Mouse (Mus musculus): Measurements from ENCODE around the gene Utp11. TPM values are rescaled to one million over a fixed set of nuclear protein-coding genes. Genes with fewer than 3 reads are reported as not detected.

Gene Utp11
- polyA plus RNA-seq, 1 experiment from 2014 or later = 56.7 TPM

DNA sequence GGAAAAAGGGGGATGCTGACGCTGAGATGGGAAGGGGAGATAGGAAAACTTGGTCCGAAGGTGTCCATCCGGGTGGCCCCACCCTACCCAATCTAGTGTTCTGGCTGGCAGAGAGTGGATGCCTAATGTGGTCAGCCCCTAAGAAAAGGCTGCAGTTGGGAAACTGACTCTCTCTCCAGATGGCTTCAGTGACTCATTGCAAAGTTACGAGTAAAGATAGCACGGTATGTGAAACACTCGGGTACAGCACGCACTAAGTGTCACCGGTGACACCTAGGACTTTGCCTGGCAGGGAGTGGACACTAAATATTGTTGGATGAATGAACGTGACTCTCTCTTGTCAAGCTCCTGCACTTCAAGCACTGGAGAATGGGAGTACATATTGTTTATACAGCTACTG, 49.5 kb downstream of the Utp11 start:
- WGBS = 91% methylated on average over 9 of the region's 9 CpGs
- H3K27me3 ChIP-seq (ENCODE audit: control insufficient read depth, insufficient read depth, low read length) = 0 out of 2 replicates have a peak, but pooled peaks cover 3% of the 10 kb centered on the region
- no peak overlapping the region for H3K9ac ChIP-seq (ENCODE audit: low read length)
- H3K36me3 ChIP-seq (ENCODE audit: control insufficient read depth, insufficient read depth, low read length) = no peaks in the 10 kb centered on the region
- no peaks in the 10 kb centered on the region for H3K9me3 ChIP-seq (ENCODE audit: control insufficient read depth, low read length)
- no peak for DNase-seq (ENCODE audit: low spot score)
- no peak overlapping the region for H3K4me3 ChIP-seq (ENCODE audit: low read depth, low read length)
- no peak for ATAC-seq (ENCODE audit: insufficient read depth, low FRiP score, low TSS enrichment)
- H3K27ac ChIP-seq (ENCODE audit: low read depth, low read length) = no peak overlapping the region
- peaks cover 2% of the 10 kb centered on the region; the same call in 1 of the 2 replicates for H3K4me1 ChIP-seq (ENCODE audit: control insufficient read depth, insufficient read depth, low read length)
- H3K4me2 ChIP-seq (ENCODE audit: low read depth) = no peak overlapping the region

DNA sequence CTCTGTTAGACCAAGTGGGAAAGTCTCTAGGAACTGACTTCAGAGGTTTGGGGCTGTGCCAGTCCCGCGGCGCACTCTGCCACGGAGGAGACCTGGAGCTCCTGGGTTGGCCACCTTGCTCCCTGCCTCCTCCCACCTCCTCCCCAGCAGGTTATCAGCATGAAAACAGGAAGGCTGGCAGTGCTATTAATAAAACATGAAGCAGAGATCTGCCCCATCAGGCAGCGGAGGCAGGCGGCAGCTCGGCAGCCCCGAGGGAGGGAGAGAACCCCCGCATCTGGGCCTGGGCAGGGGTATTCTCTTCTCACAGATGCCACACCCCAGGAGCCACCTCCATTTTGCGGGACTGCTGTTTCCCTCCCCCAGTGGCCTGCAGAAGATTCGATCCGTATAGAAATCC, 53.7 kb downstream of the Utp11 start:
- Histone ChIP-seq H3K27me3 (ENCODE audit: control insufficient read depth, insufficient read depth, low read length) (0 out of 2 replicates have a peak, but pooled peaks cover 3% of the 10 kb centered on the region), H3K4me1 (ENCODE audit: control insufficient read depth, insufficient read depth, low read length) (peaks cover 2% of the 10 kb centered on the region; the same call in 1 of the 2 replicates), H3K27ac (ENCODE audit: low read depth, low read length) (no peak overlapping the region), H3K9ac (ENCODE audit: low read length) (no peak overlapping the region), H3K9me3 (ENCODE audit: control insufficient read depth, low read length) (no peaks in the 10 kb centered on the region), H3K4me2 (ENCODE audit: low read depth) (peak overlapping the region; percentile 9; the same call in 1 of the 2 replicates), H3K36me3 (ENCODE audit: control insufficient read depth, insufficient read depth, low read length) (no peaks in the 10 kb centered on the region), H3K4me3 (ENCODE audit: low read depth, low read length) (no peak overlapping the region)
- WGBS = 23% methylated on average over 12 of the region's 12 CpGs
- DNase-seq (ENCODE audit: low spot score) = no peak
- no peak for ATAC-seq (ENCODE audit: insufficient read depth, low FRiP score, low TSS enrichment)

DNA sequence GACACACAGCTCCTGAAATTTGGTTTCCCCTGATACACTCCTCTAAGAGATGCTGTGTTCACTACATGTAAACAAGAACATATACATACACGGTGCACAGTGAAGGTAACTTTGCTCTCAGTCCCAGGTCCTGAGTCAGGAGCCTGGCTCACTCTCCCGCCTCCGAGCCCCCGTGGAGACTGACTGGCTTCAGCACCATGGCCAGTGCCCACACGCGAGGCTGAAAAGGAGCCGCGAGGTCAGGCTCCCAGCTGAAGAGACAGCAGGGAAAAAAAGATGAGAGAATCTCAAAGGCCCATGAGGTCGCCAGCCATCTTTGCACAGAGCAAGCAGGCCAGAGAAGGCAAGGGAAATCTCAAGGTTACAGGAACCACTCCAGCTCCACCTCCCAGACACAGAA, 60.1 kb downstream of the Utp11 start:
- WGBS = 6% methylated on average over 9 of the region's 9 CpGs
- Histone ChIP-seq H3K4me3 (ENCODE audit: low read depth, low read length) (no peak overlapping the region), H3K9ac (ENCODE audit: low read length) (no peak overlapping the region), H3K4me1 (ENCODE audit: control insufficient read depth, insufficient read depth, low read length) (no peaks in the 10 kb centered on the region), H3K27ac (ENCODE audit: low read depth, low read length) (no peak overlapping the region), H3K4me2 (ENCODE audit: low read depth) (no peak overlapping the region), H3K27me3 (ENCODE audit: control insufficient read depth, insufficient read depth, low read length) (no peaks in the 10 kb centered on the region), H3K36me3 (ENCODE audit: control insufficient read depth, insufficient read depth, low read length) (no peaks in the 10 kb centered on the region), H3K9me3 (ENCODE audit: control insufficient read depth, low read length) (no peaks in the 10 kb centered on the region)
- ATAC-seq (ENCODE audit: insufficient read depth, low FRiP score, low TSS enrichment) = no peak
- DNase-seq (ENCODE audit: low spot score) = peak; percentile 60

DNA sequence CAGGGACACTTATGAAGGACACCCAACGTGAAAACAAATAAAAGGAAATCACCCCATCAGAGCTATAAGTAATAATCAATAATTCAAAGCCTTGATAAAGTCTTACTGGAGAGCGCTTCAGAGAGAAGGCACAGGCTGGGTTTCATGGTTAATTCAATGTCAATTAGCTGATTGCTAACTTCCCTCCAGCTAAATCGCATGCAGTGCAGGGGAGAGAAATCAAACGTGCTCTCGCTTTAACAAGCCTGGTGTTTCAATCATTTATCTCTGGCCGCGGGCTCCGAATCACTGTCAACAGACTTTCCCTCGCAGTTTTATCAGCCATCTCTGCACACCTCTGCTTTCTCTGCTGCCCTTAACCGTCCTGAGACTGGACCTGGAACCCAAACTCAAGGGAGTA, 60.5 kb downstream of the Utp11 start:
- Histone ChIP-seq H3K36me3 (ENCODE audit: control insufficient read depth, insufficient read depth, low read length) (no peaks in the 10 kb centered on the region), H3K4me3 (ENCODE audit: low read depth, low read length) (no peak overlapping the region), H3K27me3 (ENCODE audit: control insufficient read depth, insufficient read depth, low read length) (no peaks in the 10 kb centered on the region), H3K9ac (ENCODE audit: low read length) (no peak overlapping the region), H3K9me3 (ENCODE audit: control insufficient read depth, low read length) (no peaks in the 10 kb centered on the region), H3K27ac (ENCODE audit: low read depth, low read length) (no peak overlapping the region), H3K4me2 (ENCODE audit: low read depth) (no peak overlapping the region), H3K4me1 (ENCODE audit: control insufficient read depth, insufficient read depth, low read length) (no peaks in the 10 kb centered on the region)
- DNase-seq (ENCODE audit: low spot score) (no peak), ATAC-seq (ENCODE audit: insufficient read depth, low FRiP score, low TSS enrichment) (no peak)
- WGBS = 68% methylated on average over 10 of the region's 10 CpGs

DNA sequence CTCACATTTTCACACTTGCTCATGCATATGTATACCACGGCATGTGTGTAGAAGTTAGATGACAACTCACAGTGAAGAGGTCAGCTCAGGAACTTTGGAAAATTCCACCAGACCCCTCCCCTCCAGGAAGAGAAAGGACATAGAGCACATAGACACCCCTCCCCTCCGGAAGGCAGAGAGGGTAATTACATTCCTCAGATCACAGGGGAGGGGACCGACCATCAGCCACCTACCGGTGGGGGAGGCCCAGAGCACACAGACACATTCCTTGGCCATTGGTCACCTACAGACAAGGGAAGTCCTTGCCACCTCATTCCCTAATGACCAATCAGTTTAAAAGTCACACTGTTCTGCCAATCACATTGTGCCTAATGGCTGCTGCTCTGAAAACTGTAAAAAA, 61.9 kb downstream of the Utp11 start:
- Histone ChIP-seq H3K4me3 (ENCODE audit: low read depth, low read length) (no peak overlapping the region), H3K27ac (ENCODE audit: low read depth, low read length) (no peak overlapping the region), H3K4me1 (ENCODE audit: control insufficient read depth, insufficient read depth, low read length) (no peaks in the 10 kb centered on the region), H3K27me3 (ENCODE audit: control insufficient read depth, insufficient read depth, low read length) (no peaks in the 10 kb centered on the region), H3K36me3 (ENCODE audit: control insufficient read depth, insufficient read depth, low read length) (no peaks in the 10 kb centered on the region), H3K9ac (ENCODE audit: low read length) (no peak overlapping the region), H3K4me2 (ENCODE audit: low read depth) (no peak overlapping the region), H3K9me3 (ENCODE audit: control insufficient read depth, low read length) (no peaks in the 10 kb centered on the region)
- DNase-seq (ENCODE audit: low spot score) = no peak
- WGBS = 44% methylated on average over 4 of the region's 4 CpGs
- no peak for ATAC-seq (ENCODE audit: insufficient read depth, low FRiP score, low TSS enrichment)

MicroRNAs within 50 kb of the gene (microRNA counts, 519-probe panel; counts per million panel counts)
- microRNA mmu-miR-697 = 171 counts per million, percentile 57 among the panel's probes with 10 or more counts

Small RNA genes within 50 kb of the gene (microRNA-seq; reads per million reads assigned to microRNA genes)
- gene Gm24721 = not detected
- not detected for gene Mir697

Other genes with a start within 250 kb of the Utp11 start
- 0.54 and 0.57 TPM in 2 replicates for gene 3100002H09Rik, start 82.8 kb downstream of the Utp11 start, polyA plus RNA-seq (2014; fragmentation: Nextera tagmentation; extraction: Ambion mirVana)
- gene Pou3f1, start 36.8 kb downstream of the Utp11 start, polyA plus RNA-seq (2014; fragmentation: Nextera tagmentation; extraction: Ambion mirVana) = 17.0 and 17.1 TPM in 2 replicates
- 6.2 and 6.5 TPM in 2 replicates for gene Fhl3, start 7.1 kb upstream of the Utp11 start, polyA plus RNA-seq (2014; fragmentation: Nextera tagmentation; extraction: Ambion mirVana)
- gene Sf3a3, start 21.2 kb upstream of the Utp11 start, polyA plus RNA-seq (2014; fragmentation: Nextera tagmentation; extraction: Ambion mirVana) = 196 TPM in 2 replicates
- 24.9 and 25.5 TPM in 2 replicates for gene Inpp5b, start 48.2 kb upstream of the Utp11 start, polyA plus RNA-seq (2014; fragmentation: Nextera tagmentation; extraction: Ambion mirVana)
- 15.3 and 16.0 TPM in 2 replicates for gene Mtf1, start 108.5 kb upstream of the Utp11 start, polyA plus RNA-seq (2014; fragmentation: Nextera tagmentation; extraction: Ambion mirVana)
- 50.8 and 58.1 TPM in 2 replicates for gene Yrdc, start 157.1 kb upstream of the Utp11 start, polyA plus RNA-seq (2014; fragmentation: Nextera tagmentation; extraction: Ambion mirVana)
- 36.5 and 41.5 TPM in 2 replicates for gene 1110065P20Rik, start 157.6 kb upstream of the Utp11 start, polyA plus RNA-seq (2014; fragmentation: Nextera tagmentation; extraction: Ambion mirVana)
- 9.1 and 11.8 TPM in 2 replicates for gene Maneal, start 168.6 kb upstream of the Utp11 start, polyA plus RNA-seq (2014; fragmentation: Nextera tagmentation; extraction: Ambion mirVana)
- 3.7 and 4.0 TPM in 2 replicates for gene Epha10, start 187.3 kb upstream of the Utp11 start, polyA plus RNA-seq (2014; fragmentation: Nextera tagmentation; extraction: Ambion mirVana)
- gene 9930104L06Rik, start 243.4 kb upstream of the Utp11 start, polyA plus RNA-seq (2014; fragmentation: Nextera tagmentation; extraction: Ambion mirVana) = 4.9 and 6.5 TPM in 2 replicates
- gene Cdca8, start 245.7 kb upstream of the Utp11 start, polyA plus RNA-seq (2014; fragmentation: Nextera tagmentation; extraction: Ambion mirVana) = 181 and 186 TPM in 2 replicates